Mouse (Mus musculus): ENCODE measurements around the gene Gm10681. TPM values are rescaled to one million over a fixed set of nuclear protein-coding genes. Genes with fewer than 3 reads are reported as not detected.

Gene Gm10681
- polyA plus RNA-seq, 1 experiment from 2014 or later: not detected

Other genes with a start within 250 kb of the Gm10681 start
- 311 and 319 TPM in 2 replicates for gene Phgdh, start 248.8 kb downstream of the Gm10681 start, polyA plus RNA-seq (2014; fragmentation: Nextera tagmentation; extraction: Ambion mirVana)
- 12.2 and 15.5 TPM in 2 replicates for gene Zfp697, start 206.3 kb downstream of the Gm10681 start, polyA plus RNA-seq (2014; fragmentation: Nextera tagmentation; extraction: Ambion mirVana)
- gene Gm4450, start 131.7 kb downstream of the Gm10681 start, polyA plus RNA-seq (2014; fragmentation: Nextera tagmentation; extraction: Ambion mirVana): not detected in 2 replicates
- gene Hsd3b4, start 78.3 kb downstream of the Gm10681 start, polyA plus RNA-seq (2014; fragmentation: Nextera tagmentation; extraction: Ambion mirVana): not detected in 2 replicates
- not detected in 2 replicates for gene Hsd3b5, start 41.4 kb upstream of the Gm10681 start, polyA plus RNA-seq (2014; fragmentation: Nextera tagmentation; extraction: Ambion mirVana)
- gene Hsd3b2, start 135.7 kb upstream of the Gm10681 start, polyA plus RNA-seq (2014; fragmentation: Nextera tagmentation; extraction: Ambion mirVana): 0.08 TPM in 1 of 2 replicates, not detected in the other
- gene Hsd3b3, start 174.3 kb upstream of the Gm10681 start, polyA plus RNA-seq (2014; fragmentation: Nextera tagmentation; extraction: Ambion mirVana): not detected in 2 replicates
- 17.9 and 19.1 TPM in 2 replicates for gene Hsd3b6, start 225.6 kb upstream of the Gm10681 start, polyA plus RNA-seq (2014; fragmentation: Nextera tagmentation; extraction: Ambion mirVana)

All from hindbrain, embryonic 11.5 days (tissue).